Mouse (Mus musculus) left cerebral cortex, postnatal 25 days (tissue): Measurements from ENCODE around the gene Lca5l. TPM values are rescaled to one million over a fixed set of nuclear protein-coding genes. Genes with fewer than 3 reads are reported as not detected.

Source experiments
- DNase-seq, 2 experiments: peaks; one replicate each; pipeline ENCODE4 v3.0.0; 2022; ENCODE audit warnings: low spot score in 2 of 2, mixed read lengths in 1 of 2
- intact Hi-C: fragments of 180-260 bp; cut with DNase I; formaldehyde crosslinking; loops from one replicate; pipeline ENCODE4 v1.15.1; 2025
- total RNA-seq, 2 experiments: library from RNA; stranded (reverse); gene quantifications; 2 replicates each; pipeline ENCODE4 v1.2.3; 2021

The Lca5l gene
- 1 to 10 TPM; 1.5 to 2.2 TPM for total RNA-seq

DNA sequence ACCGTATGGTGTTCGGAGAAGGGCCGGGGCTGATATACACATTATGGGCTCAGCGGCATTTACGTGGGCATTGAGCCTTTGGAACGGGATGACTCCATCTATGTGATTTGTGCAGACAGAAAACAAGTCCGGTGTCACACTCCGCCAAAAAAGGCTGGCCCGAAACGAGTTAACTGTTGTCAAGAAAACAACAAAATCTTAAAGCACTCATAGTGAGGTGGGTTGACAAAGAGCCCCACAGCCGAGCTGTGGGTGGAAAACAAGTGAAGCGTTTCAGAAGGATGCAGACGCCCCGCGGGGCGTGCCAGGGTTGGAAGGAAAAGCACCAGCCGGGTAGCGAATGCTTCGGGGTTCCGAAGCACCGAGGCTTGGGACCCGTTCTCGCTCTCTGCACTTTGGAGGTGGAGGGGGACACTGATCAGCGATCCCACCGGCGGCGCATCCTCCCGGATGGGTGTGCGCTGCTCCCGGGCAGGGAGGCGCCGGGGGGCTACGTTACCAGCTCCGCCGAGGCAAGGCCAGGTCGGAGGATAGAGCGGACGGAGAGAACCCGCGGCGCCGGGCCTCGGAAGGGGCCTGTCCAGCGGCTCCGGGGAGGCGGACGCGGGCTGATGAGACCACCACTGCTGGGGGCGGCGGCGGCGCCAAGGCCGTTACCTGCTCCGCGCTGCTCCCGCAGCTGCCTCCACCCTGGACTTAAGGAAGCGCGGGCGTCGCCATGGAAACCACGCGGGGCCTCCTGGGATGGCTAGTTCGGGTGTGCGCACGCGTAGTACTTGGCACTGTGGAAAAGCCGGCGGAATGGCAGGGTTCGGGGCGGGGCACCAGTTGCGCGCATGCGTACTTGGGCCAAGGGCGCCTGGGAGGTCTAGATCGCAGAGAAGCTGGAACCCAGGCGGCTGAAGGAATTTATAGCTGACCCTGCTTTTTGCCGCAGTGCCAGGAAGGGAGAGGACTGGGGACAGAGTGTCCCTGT, at the start of gene Lca5l:
TSS of gene Lca5l (minus strand) at position 741 of the 976 bp plus-strand sequence.
- DNase-seq, result peak; percentile 99
- intact Hi-C loops, result loop anchor here (5.0 kb wide), 1 partner anchor 35 kb away; no protein-coding TSS in a partner anchor

DNA sequence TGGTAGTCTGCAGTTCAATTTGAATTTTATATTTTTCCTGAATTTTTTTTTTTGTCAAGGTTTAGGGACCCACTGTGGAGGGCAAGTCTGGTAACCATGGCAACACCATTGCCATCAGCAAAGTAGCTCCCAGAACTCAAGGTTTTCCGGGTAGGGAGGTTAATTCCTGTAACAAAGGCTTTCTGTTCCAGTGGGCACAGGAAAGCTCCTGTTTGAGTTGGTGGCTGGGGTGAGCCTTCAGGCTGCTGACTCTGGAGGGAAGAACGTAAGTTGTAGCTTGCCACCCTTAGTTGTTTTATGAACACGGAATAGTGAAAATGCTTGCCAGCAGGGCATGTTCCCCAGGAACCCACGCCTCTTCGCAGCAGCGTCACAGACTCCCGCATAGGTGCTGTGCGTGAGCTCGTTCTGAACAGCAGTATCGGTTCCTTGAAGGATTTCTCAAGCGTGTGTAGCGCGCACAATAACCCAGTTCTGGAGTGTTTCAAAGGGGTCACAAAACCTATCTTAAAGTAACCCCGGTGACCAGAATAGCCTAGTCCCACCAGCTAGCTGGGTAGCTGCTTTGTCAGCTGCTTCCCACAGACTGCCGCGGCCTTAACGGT, 43.4 kb upstream of the Lca5l start, which contains the start of gene B3galt5:
TSS of gene B3galt5 (plus strand) at position 436 of the 605 bp plus-strand sequence.
- intact Hi-C loops, result loop anchor here (10.0 kb wide), 1 partner anchor 439 kb away; no protein-coding TSS in a partner anchor
- peak in 1 of 2 experiments; percentile 15 for DNase-seq

DNA sequence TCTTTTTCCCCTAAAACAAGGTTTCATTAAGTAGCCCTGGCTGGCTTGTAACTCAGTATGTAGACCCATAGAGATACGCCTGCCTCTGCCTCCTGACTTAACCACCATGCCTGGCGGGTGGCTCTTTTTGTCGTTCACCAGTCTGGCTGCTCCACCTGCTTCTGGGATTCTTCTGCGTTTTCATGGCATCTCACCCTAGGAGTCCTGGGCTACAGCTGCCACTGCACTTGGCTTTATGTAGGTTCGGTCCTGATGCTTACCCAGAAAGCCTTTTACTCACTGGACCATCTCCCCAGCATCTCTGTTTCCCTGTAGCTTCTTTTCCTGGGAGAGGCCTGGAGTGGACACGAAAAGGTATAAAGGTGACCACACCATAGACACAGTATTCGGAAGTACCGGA, 41.9 kb upstream of the Lca5l start:
- no peak for DNase-seq
- intact Hi-C loops, result loop anchor here (10.0 kb wide), 1 partner anchor 441 kb away; no protein-coding TSS in a partner anchor

GRCm38 (mm10) chr16:96231974-96232373, 39.9 kb upstream of the Lca5l start:
- DNase-seq, result no peak
- intact Hi-C loops, result loop anchor here (2.0 to 10.0 kb wide), 2 partner anchors 109 to 443 kb away; no protein-coding TSS in a partner anchor

- no peak for DNase-seq
- intact Hi-C loops, result loop anchor here (2.0 to 10.0 kb wide), 2 partner anchors 110 to 444 kb away; no protein-coding TSS in a partner anchor
Observed at GRCm38 (mm10) chr16:96231251-96231650, 39.2 kb upstream of the Lca5l start.

DNA sequence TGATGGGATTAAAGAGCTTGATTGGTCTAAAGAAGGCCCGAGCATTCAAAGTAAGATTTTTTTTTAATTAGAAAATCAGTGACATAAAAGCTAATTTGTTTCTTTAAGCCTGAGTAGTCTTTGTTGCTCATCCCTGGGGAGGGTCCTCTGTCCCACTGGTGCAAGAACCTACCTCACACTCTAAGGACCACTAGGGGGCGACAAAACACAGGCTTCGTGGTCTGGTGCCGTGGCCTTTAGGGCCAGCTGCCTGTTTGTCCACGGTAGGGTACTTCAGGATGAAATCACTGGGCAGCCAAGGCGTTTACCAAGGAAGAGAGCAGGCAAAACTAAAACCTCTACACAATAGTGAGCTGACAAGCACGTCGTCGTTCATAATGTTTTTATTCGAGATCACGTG, 38.3 kb upstream of the Lca5l start:
- intact Hi-C loops, result loop anchor here (1.0 to 10.0 kb wide), 3 partner anchors 110 to 444 kb away; no protein-coding TSS in a partner anchor
- peak; percentile 72 to 74 for DNase-seq

DNA sequence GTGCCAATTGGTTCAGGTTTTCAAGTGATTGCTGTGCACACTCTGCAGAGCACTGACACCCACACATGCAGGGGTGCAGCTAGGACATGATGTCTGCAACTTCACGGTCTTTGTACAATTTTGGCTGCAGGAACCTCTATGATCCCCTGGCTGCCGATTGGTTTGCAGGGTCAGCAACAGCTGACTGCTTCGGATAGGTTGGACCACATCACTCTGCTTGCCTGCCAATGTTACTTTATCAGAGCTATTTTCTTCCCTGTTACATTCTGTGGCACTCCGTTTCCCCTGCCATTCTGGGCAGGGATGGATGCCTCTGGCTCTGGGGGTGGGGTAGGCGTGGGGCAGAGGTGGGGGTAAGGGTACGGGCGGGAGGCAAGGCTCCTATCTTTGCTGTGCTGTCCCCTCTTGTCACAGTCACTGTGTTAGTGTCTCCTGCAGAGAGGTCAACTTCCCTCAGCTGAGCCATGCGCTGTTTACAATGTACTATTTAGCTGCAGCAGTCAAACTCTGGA, 37.0 kb upstream of the Lca5l start:
- intact Hi-C loops, result loop anchor here (10.0 kb wide), 1 partner anchor 376 kb away; no protein-coding TSS in a partner anchor

GRCm38 (mm10) chr16:96228438-96228837, 36.4 kb upstream of the Lca5l start:
- intact Hi-C loops, result loop anchor here (10.0 kb wide), 1 partner anchor 376 kb away; no protein-coding TSS in a partner anchor
- DNase-seq, result no peak

More for the DNA sequence above, 37.0 kb upstream of the Lca5l start:
- peak in 1 of 2 experiments; percentile 14 for DNase-seq

DNA sequence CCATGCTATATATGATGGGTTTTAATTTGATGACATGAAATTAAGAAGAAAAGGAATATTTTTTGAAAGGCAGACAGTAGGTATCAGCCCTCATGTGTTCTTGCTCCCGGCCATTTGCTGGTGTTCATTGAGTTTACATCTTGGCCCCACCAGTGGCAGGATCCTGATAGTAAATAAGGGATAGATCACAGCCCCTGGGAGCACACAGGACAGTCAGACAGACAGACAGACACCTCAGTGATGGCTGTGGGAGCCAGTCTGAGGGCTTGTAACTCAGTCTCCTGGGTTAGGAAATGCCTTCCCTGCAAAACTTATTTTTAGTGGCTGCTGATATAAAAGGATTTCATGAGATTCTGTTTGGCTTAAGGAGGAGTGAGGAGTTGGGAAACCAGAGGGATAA, 30.4 kb upstream of the Lca5l start:
- intact Hi-C loops, result loop anchor here (10.0 kb wide), 1 partner anchor 382 kb away; no protein-coding TSS in a partner anchor
- no peak for DNase-seq

GRCm38 (mm10) chr16:96221959-96222358, 29.9 kb upstream of the Lca5l start:
- intact Hi-C loops, result loop anchor here (10.0 kb wide), 1 partner anchor 383 kb away; no protein-coding TSS in a partner anchor
- DNase-seq, result no peak

DNA sequence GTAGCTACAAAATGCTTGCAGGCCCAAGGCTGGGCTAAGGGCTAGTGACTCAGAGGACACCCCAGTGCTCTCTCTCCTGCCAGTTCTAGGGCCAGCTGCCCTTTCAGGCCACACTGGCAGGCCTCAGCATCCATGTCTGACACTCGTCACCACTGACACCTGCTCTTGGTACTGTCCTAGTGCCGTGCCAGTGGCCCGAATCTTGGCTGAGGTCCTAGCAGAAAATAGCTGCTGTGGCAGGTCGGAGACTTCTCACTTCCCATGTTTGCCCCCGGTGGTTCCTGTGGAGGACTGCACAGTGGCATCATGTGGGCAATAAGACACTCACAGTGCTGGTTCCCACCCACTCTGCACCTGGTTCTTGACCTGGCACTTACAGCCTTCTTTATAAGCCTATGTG, 29.4 kb upstream of the Lca5l start:
- no peak for DNase-seq
- intact Hi-C loops, result loop anchor here (10.0 kb wide), 1 partner anchor 383 kb away; no protein-coding TSS in a partner anchor

- no peak for DNase-seq
- intact Hi-C loops, result no loop called here
Observed at GRCm38 (mm10) chr16:96213027-96213426, 21.0 kb upstream of the Lca5l start.

GRCm38 (mm10) chr16:96210856-96211255, 18.8 kb upstream of the Lca5l start:
- peak in 1 of 2 experiments; percentile 49 for DNase-seq
- intact Hi-C loops, result no loop called here

GRCm38 (mm10) chr16:96209789-96210188, 17.7 kb upstream of the Lca5l start:
- intact Hi-C loops, result no loop called here
- peak in 1 of 2 experiments; percentile 21 for DNase-seq

GRCm38 (mm10) chr16:96201485-96202232, 9.6 kb upstream of the Lca5l start:
- intact Hi-C loops, result no loop called here

GRCm38 (mm10) chr16:96200702-96201028, 8.6 kb upstream of the Lca5l start:
- DNase-seq, result no peak
- intact Hi-C loops, result no loop called here

More at GRCm38 (mm10) chr16:96201485-96202232, 9.6 kb upstream of the Lca5l start:
- no peak for DNase-seq

- intact Hi-C loops, result no loop called here
- DNase-seq, result no peak
Observed at GRCm38 (mm10) chr16:96199913-96200701, 8.0 kb upstream of the Lca5l start, which contains the start of gene Sh3bgr. Gene Sh3bgr (plus strand): TSS chr16:96200450.

DNA sequence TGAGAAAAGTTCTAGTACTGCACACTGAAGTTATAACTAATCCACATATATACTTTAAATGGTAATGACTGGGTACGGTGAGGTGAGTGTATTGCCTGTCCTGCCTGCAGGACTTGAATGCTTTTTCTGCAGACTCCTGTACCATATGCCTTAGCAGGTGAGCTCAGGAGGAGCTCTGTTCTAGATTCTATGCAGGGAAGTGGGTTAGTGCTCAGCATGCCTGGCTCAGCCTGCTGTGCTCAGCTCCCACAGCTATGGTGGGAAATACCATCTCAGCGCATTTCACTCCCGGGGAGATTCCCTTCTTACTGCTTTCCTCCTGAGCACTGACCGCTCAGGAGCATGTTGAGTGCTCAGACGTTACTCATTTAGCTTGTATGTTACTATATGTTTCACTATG, 4.5 kb downstream of the Lca5l start:
- intact Hi-C loops, result no loop called here
- DNase-seq, result no peak
